Mouse (Mus musculus) spleen, postnatal 0 days (tissue): ENCODE measurements around the gene Slc4a7. TPM values are rescaled to one million over a fixed set of nuclear protein-coding genes. Genes with fewer than 3 reads are reported as not detected.

Experiments
- polyA plus RNA-seq: library from polyadenylated mRNA; unstranded; fragments of >200 nt; fragmentation: Nextera tagmentation; extraction: Ambion mirVana; gene quantifications from 2 replicates; pipeline ENCODE4 v1.2.1, GENCODE M21; 2015

Gene Slc4a7
- 6.0 and 6.9 TPM in 2 replicates for polyA plus RNA-seq

GRCm38 (mm10) chr14:14701710-14702329 is at the start of gene Slc4a7:
TSS of gene Slc4a7 (plus strand) at chr14:14702279.

GRCm38 (mm10) chr14:14803115-14803514 is 101.0 kb downstream of the Slc4a7 start, which contains the start of gene Nek10:
TSS of gene Nek10 (plus strand) at chr14:14803415.

Other genes starting within 250 kb of the Slc4a7 start
- gene Nek10, start 101.1 kb downstream of the Slc4a7 start, polyA plus RNA-seq = not detected in 2 replicates